Mouse (Mus musculus): ENCODE measurements around the gene Nphp1. TPM values are rescaled to one million over a fixed set of nuclear protein-coding genes. Genes with fewer than 3 reads are reported as not detected.

The Nphp1 gene
- polyA plus RNA-seq, 1 experiment from 2014 or later: 9.1 TPM

DNA sequence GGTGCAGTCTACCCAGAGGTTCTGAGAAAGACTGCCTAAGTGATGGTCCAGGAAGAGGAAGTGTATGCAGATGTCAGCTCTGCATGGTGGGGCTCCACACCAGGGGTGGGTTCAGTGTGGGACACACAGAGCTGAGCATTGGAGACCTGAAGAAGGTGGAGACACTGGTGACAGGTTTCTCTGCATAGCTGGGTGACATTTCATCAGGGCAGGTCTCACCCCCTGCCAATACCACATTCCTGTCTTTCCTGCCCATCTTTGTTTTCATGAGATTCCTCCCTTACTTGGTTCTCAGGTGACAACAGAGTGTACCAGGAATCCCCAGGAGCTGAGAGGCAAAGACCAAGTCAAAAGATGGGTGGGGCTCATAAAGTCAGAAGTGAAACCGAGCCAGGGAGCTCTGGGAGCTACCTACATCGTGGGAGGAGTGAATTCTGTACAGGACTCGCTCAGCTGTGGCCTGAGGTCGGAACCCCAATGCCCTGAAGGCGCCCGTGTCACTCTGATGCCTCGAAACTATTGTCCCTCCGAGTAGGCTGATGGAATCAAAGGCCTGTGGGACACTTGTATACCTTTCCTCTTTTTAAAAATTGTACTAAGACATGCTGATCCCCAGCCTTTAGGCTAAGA lies 69.7 kb downstream of the Nphp1 start:
- H3K9me3 ChIP-seq (ENCODE audit: control insufficient read depth, low read length): no peaks in the 10 kb centered on the region

DNA sequence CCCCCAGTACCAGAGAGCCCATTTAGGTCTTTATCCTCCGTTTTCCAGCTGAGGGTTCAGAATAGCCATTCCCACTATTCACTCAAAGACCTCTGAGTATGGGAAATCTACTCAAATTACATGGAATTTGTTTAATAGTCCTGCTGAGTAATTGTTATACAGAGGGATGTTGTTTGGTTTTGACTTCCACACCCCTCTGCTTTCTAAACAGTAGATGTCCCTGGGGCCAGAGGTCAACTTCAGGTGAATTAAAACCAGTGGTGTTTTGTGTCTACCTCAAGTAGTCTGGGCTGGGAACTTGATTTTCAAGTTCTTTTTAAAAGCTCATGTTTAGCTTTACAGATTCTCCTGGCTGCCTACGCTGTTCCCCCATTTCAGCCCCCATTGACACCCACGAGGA lies 74.0 kb downstream of the Nphp1 start:
- WGBS: 41% methylated on average over 3 of the region's 3 CpGs
- H3K27ac ChIP-seq (ENCODE audit: low read depth, low read length): no peak overlapping the region
- no peak overlapping the region for H3K9ac ChIP-seq (replicated peaks; ENCODE audit: low read depth, low read length)
- no peaks in the 10 kb centered on the region for H3K9me3 ChIP-seq (ENCODE audit: control insufficient read depth, low read length)
- H3K4me1 ChIP-seq (ENCODE audit: control insufficient read depth, insufficient read depth, low read length): no peaks in the 10 kb centered on the region
- no peak overlapping the region for H3K4me3 ChIP-seq (ENCODE audit: low read depth, low read length)
- no peak overlapping the region for H3K4me2 ChIP-seq (ENCODE audit: low read depth, low read length)
- no peaks in the 10 kb centered on the region for H3K36me3 ChIP-seq (ENCODE audit: control insufficient read depth, insufficient read depth, low read length)
- no peaks in the 10 kb centered on the region for H3K27me3 ChIP-seq (ENCODE audit: control insufficient read depth, insufficient read depth, low read length)
- no peak for ATAC-seq (ENCODE audit: low read depth)

More for the DNA sequence above, 69.7 kb downstream of the Nphp1 start:
- no peak overlapping the region for H3K9ac ChIP-seq (replicated peaks; ENCODE audit: low read depth, low read length)
- no peak overlapping the region for H3K4me2 ChIP-seq (ENCODE audit: low read depth, low read length)
- H3K36me3 ChIP-seq (ENCODE audit: control insufficient read depth, insufficient read depth, low read length): no peaks in the 10 kb centered on the region
- no peak for ATAC-seq (ENCODE audit: low read depth)
- H3K27me3 ChIP-seq (ENCODE audit: control insufficient read depth, insufficient read depth, low read length): no peaks in the 10 kb centered on the region
- no peaks in the 10 kb centered on the region for H3K4me1 ChIP-seq (ENCODE audit: control insufficient read depth, insufficient read depth, low read length)
- no peak overlapping the region for H3K27ac ChIP-seq (ENCODE audit: low read depth, low read length)
- 79% methylated on average over 8 of the region's 8 CpGs for WGBS
- no peak overlapping the region for H3K4me3 ChIP-seq (ENCODE audit: low read depth, low read length)

DNA sequence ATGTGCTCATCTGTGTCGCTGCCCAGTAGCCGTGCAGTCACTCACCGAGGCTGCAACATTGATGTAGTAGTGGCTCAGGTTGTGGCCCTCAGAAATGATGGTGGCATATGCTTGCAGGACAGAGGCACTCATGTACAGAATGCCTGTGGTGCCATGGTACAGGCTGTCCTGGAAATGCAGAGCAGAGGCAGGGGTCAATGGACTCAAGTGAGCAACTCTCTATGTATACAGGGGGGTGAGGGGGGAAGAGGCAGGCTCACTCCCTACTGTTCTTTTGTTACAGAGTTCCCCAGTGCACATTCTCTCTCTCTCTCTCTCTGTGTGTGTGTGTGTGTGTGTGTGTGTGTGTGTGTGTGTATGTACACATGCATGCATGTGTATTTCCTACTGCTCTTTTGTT lies 79.9 kb downstream of the Nphp1 start:
- H3K4me1 ChIP-seq (ENCODE audit: control insufficient read depth, insufficient read depth, low read length): no peaks in the 10 kb centered on the region
- no peak overlapping the region for H3K27ac ChIP-seq (ENCODE audit: low read depth, low read length)
- H3K9ac ChIP-seq (replicated peaks; ENCODE audit: low read depth, low read length): no peak overlapping the region
- H3K4me3 ChIP-seq (ENCODE audit: low read depth, low read length): no peak overlapping the region
- H3K27me3 ChIP-seq (ENCODE audit: control insufficient read depth, insufficient read depth, low read length): no peaks in the 10 kb centered on the region
- H3K9me3 ChIP-seq (ENCODE audit: control insufficient read depth, low read length): no peaks in the 10 kb centered on the region
- no peak overlapping the region for H3K4me2 ChIP-seq (ENCODE audit: low read depth, low read length)
- 74% methylated on average over 3 of the region's 3 CpGs for WGBS
- no peak for ATAC-seq (ENCODE audit: low read depth)
- H3K36me3 ChIP-seq (ENCODE audit: control insufficient read depth, insufficient read depth, low read length): no peaks in the 10 kb centered on the region

DNA sequence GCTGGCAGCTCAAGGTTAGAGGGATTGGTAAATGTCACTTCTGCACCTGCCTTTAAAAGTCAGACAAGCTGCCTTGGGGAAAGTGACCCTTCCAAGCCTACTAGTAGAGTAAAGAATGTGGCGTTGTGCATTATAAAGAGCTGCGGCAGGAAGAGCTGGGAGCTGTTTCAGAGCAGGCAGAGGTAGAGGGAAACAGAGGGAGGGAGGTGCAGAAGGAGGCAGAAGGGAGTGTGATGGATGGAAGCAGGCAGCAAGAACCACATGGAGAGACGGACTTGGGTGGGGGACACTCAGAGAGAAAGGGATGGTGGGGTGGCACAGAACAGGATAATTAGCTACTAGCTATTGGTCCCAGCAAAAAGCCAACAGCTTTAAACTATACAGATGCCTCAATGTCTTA lies 80.6 kb downstream of the Nphp1 start:
- Histone ChIP-seq H3K9ac (replicated peaks; ENCODE audit: low read depth, low read length) (no peak overlapping the region), H3K4me1 (ENCODE audit: control insufficient read depth, insufficient read depth, low read length) (no peaks in the 10 kb centered on the region), H3K4me2 (ENCODE audit: low read depth, low read length) (no peak overlapping the region), H3K4me3 (ENCODE audit: low read depth, low read length) (no peak overlapping the region), H3K9me3 (ENCODE audit: control insufficient read depth, low read length) (no peaks in the 10 kb centered on the region), H3K36me3 (ENCODE audit: control insufficient read depth, insufficient read depth, low read length) (no peaks in the 10 kb centered on the region), H3K27ac (ENCODE audit: low read depth, low read length) (no peak overlapping the region), H3K27me3 (ENCODE audit: control insufficient read depth, insufficient read depth, low read length) (no peaks in the 10 kb centered on the region)
- WGBS: 29% methylated on average over 3 of the region's 3 CpGs
- no peak for ATAC-seq (ENCODE audit: low read depth)

DNA sequence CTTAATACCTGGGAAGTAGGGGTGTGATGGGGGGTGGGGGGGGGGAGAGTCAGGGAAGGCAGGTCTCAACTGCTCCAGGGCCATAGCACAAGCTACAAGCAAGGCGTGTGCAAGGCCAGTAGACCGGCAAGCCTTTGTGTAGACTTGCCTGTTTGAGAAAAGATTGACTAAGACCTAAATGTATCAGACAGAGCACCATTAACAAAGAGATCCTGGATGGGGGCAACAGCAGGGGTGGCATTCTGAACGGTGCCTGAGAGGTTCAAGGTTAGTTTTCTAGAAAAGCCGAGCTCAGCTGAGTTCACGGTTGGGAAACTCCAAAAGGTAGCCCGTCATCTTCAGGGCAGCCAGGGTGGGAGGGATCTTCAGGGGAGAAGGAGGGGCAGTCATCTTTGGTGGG lies 83.4 kb downstream of the Nphp1 start:
- no peak overlapping the region for H3K4me3 ChIP-seq (ENCODE audit: low read depth, low read length)
- no peak overlapping the region for H3K27ac ChIP-seq (ENCODE audit: low read depth, low read length)
- no peaks in the 10 kb centered on the region for H3K9me3 ChIP-seq (ENCODE audit: control insufficient read depth, low read length)
- no peaks in the 10 kb centered on the region for H3K4me1 ChIP-seq (ENCODE audit: control insufficient read depth, insufficient read depth, low read length)
- H3K4me2 ChIP-seq (ENCODE audit: low read depth, low read length): no peak overlapping the region
- no peaks in the 10 kb centered on the region for H3K36me3 ChIP-seq (ENCODE audit: control insufficient read depth, insufficient read depth, low read length)
- H3K27me3 ChIP-seq (ENCODE audit: control insufficient read depth, insufficient read depth, low read length): no peaks in the 10 kb centered on the region
- no peak overlapping the region for H3K9ac ChIP-seq (replicated peaks; ENCODE audit: low read depth, low read length)
- WGBS: 91% methylated on average over 6 of the region's 6 CpGs
- ATAC-seq (ENCODE audit: low read depth): no peak

Other genes with a start within 250 kb of the Nphp1 start
- gene Prom2, start 247.4 kb downstream of the Nphp1 start, polyA plus RNA-seq (2014; fragmentation: Nextera tagmentation; extraction: Ambion mirVana): not detected in 2 replicates
- gene Zfp661, start 201.8 kb downstream of the Nphp1 start, polyA plus RNA-seq (2014; fragmentation: Nextera tagmentation; extraction: Ambion mirVana): 7.7 and 9.3 TPM in 2 replicates
- 140 and 141 TPM in 2 replicates for gene Mrps5, start 201.7 kb downstream of the Nphp1 start, polyA plus RNA-seq (2014; fragmentation: Nextera tagmentation; extraction: Ambion mirVana)
- gene Mal, start 132.2 kb downstream of the Nphp1 start, polyA plus RNA-seq (2014; fragmentation: Nextera tagmentation; extraction: Ambion mirVana): 0.90 and 8.3 TPM in 2 replicates
- 0.59 and 0.73 TPM in 2 replicates for gene Mall, start 59.0 kb downstream of the Nphp1 start, polyA plus RNA-seq (2014; fragmentation: Nextera tagmentation; extraction: Ambion mirVana)
- 44.4 and 61.5 TPM in 2 replicates for gene Mtln, start 3.6 kb upstream of the Nphp1 start, polyA plus RNA-seq (2014; fragmentation: Nextera tagmentation; extraction: Ambion mirVana)
- 1.9 and 2.8 TPM in 2 replicates for gene Bub1, start 43.0 kb upstream of the Nphp1 start, polyA plus RNA-seq (2014; fragmentation: Nextera tagmentation; extraction: Ambion mirVana)
- gene Acoxl, start 50.0 kb upstream of the Nphp1 start, polyA plus RNA-seq (2014; fragmentation: Nextera tagmentation; extraction: Ambion mirVana): 0.29 and 0.33 TPM in 2 replicates

All from neural tube, embryonic 14.5 days (tissue).